Mouse (Mus musculus) lung, postnatal 10 days (tissue): Measurements from ENCODE around the gene Ttc27.

ENCODE experiments used
- DNase-seq: peaks from one replicate; pipeline ENCODE4 v3.0.0; 2021

Gene Ttc27

GRCm38 (mm10) chr17:74888836-74889534 lies 171.5 kb downstream of the Ttc27 start:
- DNase-seq, result peak; percentile 0

DNA sequence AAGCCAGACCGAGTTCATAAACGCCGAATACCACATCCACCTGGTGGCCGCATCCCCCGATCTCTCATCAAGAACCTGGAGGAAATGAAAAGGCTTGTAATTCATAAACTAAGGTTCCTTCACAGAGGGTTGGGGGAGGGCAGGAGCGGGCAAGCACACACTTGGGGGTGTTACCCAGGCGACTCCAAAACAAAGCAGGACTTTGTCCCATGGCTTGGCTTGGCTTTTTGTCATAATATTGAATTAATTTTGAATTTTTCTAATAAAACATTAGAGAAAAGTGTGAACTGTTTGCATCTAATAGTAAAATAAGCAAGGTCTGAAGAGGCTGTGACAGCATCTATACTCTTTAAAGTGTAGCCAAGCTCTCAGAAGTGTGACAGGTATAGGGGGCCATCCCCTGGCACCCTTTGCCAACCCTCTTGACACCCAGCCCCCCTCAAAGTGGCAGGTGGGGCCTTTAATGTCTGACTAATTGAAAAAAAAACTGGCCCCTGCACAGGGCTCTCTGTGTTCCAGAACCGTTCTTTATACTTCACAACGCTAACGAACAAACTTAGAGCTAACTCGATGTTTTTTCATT lies 172.1 kb downstream of the Ttc27 start:
- DNase-seq, result peak; percentile 1

DNA sequence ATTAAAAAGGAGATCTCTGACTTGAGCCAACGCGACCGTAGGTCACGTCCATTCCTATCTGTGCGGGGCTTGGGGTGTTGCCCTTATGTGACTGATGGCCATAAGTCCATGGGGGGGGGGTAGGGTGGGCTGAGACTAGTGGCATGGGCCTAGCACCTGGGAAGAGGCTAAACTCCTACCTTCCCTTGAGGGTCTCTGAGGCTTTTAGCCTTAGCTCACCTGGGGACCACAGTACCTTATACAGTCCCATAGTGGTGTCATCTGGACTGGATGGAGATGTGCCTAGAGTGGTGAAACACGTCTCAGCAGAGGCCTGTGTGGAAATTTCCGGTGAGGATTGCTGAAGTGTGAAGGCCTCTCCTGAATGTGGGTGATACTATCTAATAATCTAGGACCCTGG lies 184.9 kb downstream of the Ttc27 start:
- no peak for DNase-seq

DNA sequence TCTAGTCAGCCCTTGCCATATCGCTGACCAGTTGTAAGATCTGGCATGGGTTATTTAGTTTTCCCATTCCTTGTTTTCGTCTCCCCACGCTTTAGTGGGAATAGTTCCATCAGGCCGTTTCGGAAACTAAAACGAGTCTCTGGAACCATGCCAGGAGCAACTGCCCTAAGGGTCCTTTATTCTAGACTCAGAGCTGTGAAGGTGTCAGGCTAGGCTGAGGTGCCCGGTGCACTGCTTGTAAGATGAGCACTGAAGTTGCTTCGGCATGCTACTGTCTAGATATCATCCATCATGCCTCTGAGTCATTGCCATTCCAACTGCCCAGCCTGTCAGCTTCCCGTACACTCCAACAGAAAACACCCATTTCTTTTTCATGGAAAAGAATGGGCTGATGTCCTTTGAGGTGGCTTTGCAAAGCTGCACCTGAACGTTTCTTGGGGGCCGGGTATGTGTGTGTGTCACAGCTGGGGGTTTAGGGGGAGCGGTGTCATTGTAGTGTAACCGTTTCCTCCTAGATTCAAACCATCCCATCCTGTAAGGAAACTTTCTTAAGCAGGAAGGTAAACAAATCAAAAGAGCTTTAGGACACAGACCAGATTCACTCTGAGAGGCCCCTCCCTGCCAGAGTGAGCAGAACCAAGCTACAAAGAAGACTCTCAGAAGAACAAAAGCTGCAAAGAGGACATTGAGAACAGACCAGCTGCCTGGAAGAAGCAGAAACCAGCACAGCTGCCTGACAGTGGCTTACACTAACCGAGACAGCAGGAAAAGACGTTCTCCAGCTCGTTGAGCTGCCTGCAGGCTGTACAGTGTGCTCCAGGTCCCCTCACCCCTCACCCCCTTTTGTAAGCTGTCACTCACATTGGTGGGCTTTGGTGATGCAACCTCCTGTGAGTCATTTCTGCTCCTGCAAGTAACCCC lies 186.1 kb downstream of the Ttc27 start:
- DNase-seq, result peak; percentile 49

DNA sequence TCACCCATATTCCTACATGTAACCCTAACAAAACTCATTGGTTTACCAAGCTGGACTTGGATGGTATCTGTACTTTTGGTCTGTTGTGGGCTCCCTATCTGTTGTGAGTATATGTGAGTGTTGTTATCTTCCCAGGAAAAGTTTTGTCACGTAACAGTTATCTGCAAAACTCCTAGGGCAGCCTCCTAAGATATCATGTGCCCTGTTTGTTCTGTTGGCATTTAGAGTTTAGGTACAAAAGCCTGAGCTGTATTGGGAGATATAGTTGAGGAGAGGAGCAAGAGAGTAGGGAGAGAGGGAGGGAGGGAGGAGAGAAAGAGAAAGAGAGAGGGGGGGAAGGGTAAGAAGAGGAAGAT lies 186.8 kb downstream of the Ttc27 start:
- no peak for DNase-seq

DNA sequence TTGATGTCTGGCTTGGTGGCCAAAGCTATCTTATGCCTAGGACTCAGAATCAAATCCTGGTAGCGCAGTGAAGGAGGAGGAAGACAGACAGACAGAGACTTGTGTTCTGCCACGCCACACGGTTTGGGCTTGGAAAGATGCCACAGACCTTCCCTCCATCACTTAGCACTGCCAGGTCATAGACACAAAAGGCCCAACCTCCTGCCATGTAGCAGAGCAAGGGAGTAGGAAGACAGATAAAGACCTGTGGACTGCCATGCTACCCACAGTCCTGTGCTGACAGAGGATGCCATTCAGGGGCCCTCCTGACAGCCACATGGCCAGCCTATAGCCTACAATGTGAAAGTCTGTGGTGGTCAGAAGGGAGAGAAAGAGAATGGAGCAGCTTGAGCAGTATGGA lies 187.4 kb downstream of the Ttc27 start:
- no peak for DNase-seq

- no peak for DNase-seq
Observed at GRCm38 (mm10) chr17:74912995-74913394, 195.5 kb downstream of the Ttc27 start.
